Mouse (Mus musculus): ENCODE results near the gene Rcc2. TPM values are rescaled to one million over a fixed set of nuclear protein-coding genes. Genes with fewer than 3 reads are reported as not detected.
A peak's percentile ranks its signal among the peaks of the same experiment; 100 is the strongest.

Gene Rcc2
- total RNA-seq, 2 experiments from 2014 or later = 43.3 to 44.1 TPM

GRCm38 (mm10) chr4:140708297-140708927, 8.1 kb downstream of the Rcc2 start:
- no peak for DNase-seq (ENCODE audit: low spot score in 2 of 2)

- DNase-seq (ENCODE audit: low spot score in 2 of 2) = no peak
These were observed 8.8 kb downstream of the Rcc2 start for GRCm38 (mm10) chr4:140709111-140709510.

DNA sequence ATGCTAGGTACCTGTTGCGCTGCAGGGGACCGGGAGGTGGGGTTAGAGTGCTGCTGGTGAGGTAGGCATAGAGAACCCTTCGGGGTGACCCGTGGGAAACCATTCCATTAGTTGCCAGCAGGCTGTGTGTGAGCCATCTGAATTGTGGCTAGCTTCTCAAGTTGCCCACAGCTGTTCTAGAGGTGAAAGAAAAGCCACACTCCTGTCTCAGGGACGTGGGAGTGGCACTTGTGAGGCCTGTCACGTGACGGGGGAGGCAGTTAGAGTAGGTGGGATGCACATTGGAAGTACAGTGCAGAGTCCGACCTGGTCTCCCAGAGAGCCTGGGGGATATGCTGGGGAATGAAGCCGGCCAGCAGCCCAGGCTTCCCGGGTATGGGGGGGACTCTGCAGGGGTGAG, 9.3 kb downstream of the Rcc2 start:
- no peak for DNase-seq (ENCODE audit: low spot score in 2 of 2)

DNA sequence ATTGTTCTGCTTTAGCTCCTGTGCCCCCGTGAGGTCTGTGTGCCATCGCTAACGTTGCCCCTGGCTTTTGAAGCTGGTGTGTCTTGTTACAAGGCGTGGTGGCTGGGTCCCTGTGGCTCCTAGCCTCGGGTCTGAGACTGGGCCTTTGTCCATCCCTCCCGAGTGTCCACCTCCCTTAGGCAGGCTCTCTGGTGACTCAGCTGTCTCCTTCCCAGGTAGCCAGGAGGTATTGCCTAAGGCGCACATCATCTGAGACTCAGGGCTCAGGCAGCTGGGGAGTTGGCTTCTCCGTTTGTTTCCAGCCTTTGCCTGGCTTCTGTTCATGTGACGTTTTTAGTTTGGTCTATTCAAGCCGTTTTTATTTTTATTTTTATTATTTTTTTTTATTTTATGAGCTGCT, 10.4 kb downstream of the Rcc2 start:
- no peak for DNase-seq (ENCODE audit: low spot score in 2 of 2)

- DNase-seq (ENCODE audit: low spot score in 2 of 2) = no peak
These were observed 11.0 kb downstream of the Rcc2 start for GRCm38 (mm10) chr4:140711360-140711759.

DNA sequence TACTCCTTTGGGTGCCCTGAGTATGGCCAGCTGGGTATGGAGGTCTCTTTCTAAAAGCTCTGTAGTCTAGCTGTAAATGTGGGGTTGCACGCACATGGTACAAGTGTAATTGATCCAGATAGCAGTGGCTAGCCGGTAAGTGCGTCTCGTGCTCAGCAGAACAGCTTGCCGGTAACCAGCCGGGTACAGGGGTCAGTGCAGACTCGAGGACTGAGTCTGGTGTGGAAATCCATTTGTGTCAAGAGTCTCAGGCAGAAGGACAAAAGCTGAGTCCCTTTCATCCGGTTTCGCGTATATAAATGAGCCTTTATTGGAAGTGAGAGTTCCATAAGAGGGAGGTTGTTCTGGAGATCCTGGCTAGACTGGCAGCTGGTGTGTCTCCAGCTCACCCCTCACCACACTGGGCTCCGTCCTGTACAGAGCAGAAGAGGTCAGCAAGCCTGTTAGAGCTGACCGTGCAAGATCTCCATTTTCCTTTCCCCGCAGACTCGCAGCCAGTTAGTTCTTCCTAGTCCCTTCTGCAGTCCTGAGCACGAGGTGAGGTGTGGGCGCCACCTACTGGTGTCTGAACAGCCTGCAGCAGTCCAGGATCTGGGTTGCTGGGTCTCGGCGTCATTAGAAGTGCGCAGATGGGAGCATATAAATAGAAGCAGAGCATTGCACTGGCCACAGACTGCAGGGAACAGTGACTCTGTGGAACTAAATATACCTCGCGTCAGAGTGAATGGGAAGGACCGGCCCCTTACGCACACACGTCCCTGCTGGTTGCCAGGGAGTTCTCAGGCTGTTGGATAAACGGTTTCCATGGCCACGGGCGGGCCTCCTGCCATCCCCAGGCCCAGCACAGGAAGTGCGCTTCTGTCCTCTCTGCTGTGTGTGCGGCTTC, 13.4 kb downstream of the Rcc2 start:
- DNase-seq (ENCODE audit: low spot score in 2 of 2) = peak; percentile 90 to 91

DNA sequence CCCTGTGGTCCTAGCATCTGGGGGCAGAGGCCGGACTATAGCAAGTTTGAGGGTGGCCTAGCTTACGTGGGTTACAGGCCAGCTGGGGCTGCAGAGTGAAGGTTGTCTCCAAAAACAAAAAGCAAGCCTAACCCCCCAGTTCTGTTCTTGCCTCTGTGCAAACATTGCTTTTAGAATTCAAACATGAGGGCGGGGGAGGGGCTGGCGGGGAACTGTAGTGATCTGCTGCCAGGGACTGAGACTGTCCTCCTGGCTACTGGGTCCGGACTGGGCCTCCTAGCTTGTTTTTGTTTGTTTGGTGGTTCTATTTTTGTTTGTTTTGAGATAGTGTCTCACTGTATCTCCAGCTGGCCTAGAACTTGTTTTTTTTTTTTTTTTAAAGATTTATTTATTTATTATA, 14.2 kb downstream of the Rcc2 start:
- DNase-seq (ENCODE audit: low spot score in 2 of 2) = no peak

DNA sequence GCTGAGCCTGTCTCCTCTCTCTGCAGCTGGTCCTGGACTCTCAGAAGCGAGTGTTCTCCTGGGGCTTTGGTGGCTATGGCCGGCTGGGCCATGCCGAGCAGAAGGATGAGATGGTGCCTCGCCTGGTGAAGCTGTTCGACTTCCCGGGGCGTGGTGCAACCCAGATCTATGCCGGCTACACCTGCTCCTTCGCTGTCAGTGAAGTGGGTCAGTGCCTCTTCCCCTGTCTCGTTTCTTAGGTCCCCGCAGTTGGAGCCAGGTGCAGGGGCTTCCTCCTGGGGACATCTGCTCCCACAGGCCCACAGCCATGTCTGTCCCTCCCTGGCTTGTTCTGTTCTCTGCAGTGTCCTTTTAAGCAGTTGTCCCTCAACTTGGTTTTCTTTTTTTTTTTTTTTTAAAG, 16.7 kb downstream of the Rcc2 start:
- no peak for DNase-seq (ENCODE audit: low spot score in 2 of 2)

GRCm38 (mm10) chr4:140718436-140718835, 18.1 kb downstream of the Rcc2 start:
- no peak for DNase-seq (ENCODE audit: low spot score in 2 of 2)

DNA sequence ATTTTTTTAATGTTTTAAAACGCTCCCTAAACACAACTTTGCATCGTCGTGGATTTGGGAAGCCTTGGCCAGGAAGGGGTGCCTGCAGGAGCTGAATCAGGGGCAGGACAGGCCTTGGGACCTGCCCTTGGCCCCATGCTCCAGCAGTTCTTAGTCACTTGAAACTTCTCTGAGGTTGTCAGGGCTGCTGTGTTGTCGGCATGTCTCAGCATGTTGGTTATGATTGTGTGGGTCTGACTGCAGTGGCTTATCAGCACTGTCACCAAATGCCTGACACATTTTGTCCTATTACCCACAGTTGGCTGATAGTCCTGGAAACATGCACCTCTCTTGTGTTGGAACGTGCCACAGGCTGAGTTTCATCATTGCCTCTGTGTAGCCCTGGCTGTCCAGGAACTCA, 19.8 kb downstream of the Rcc2 start:
- no peak for DNase-seq (ENCODE audit: low spot score in 2 of 2)

DNA sequence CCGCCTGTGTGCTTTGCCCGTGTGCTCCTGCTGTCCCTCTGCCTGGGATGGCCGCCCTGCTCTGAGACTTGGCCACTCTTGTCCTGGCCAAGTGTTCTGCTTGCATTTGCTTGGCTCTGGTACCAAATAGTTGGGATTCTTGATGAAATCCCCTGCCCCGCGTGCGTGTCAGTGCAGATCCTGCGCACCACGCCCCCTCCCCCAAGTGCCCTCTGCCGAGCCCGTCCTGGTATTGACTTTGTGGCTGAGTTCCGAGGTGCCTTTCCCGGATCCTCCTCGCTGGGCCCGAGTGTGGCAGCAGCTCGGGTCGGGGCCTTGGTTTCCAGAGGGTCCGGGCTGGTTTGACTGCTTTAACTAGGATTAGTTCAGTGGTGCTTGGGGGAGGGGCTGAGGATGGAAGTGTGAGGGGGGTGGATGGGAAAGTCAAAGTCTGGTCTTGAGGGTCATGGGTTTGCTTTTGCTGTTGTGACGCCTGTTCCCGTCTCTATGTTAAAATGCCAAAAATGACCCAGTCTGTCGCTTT, 21.7 kb downstream of the Rcc2 start:
- DNase-seq (ENCODE audit: low spot score in 2 of 2) = no peak

DNA sequence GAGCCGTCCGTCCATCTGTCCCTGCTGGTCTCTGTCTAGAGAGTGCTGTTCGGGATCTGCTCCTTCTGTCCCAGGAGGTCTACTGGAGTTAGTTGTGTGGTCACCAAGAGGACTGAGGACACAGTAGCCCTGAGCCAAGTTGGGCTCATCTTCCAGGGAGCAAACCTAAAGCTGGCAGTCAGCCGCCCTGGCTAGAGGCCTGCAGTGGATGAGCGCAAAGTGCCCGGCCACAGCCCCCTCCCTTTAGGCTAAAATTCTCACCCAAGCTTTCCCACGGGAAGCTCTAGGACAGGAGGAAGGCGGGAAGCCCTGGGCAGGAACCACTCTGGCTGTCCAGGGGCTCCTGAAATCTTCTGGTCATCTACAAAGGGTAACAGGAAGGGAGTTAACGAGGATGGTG, 22.4 kb downstream of the Rcc2 start:
- DNase-seq (ENCODE audit: low spot score in 2 of 2) = no peak

DNA sequence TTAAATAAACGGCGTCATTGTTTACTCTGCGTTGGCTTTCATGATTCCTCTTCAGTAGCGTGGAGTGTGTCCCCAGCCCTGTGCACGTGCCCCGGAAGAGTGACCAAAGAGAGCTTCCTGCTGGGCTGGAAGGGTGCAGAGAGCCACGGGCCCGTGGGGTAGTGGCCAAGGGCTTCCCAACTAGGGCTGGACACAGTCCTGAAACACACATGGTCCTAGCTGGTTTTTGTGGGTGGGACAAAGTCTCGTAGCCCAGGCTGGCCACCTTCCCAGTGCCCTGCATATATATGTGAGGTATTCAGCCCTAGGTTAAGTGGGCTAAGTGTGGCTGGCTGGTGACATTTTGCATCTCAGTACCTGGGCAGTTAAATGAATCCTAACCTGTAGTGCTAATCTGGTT, 22.9 kb downstream of the Rcc2 start:
- no peak for DNase-seq (ENCODE audit: low spot score in 2 of 2)

DNA sequence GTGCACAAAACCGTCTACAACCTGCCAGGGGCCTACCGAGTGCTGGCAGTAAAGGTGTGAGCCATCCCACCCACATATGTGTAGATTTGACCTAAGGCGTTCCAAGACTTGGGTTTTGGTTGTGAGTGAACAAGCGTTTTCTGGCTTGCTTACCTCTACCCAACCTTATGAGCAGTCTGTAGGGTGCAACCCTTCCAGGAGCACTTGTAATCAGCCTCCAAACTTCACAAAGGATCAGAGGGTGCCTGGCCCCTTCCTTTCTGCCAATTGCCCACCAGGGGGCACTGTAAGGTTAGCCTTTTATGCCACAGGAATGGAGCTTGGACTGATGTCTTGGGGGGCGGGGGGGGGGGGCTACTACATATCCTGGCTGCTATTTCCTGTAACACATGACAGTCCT, 23.5 kb downstream of the Rcc2 start:
- no peak for DNase-seq (ENCODE audit: low spot score in 2 of 2)

- no peak for DNase-seq (ENCODE audit: low spot score in 2 of 2)
These were observed 24.4 kb downstream of the Rcc2 start for GRCm38 (mm10) chr4:140724739-140725138.

DNA sequence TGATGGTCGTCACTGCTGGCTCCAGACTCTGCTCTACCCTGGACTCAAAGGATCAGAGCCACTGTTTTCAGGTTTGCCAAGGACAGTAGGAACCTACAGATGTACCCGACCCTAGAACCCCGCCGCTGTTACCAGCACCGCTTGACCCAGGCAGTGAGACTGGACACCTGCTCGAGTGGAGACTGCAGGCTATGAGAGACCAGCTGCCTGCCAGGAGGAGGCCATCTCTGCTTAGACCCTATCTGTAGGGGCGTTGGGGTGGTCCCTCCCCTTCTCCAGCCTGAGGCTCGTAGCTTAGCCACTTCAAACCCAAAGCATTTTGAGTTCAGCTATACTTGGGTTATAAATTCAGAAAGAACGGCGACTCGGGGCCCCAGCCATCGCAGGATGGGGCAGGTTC, 26.6 kb downstream of the Rcc2 start:
- no peak for DNase-seq (ENCODE audit: low spot score in 2 of 2)

DNA sequence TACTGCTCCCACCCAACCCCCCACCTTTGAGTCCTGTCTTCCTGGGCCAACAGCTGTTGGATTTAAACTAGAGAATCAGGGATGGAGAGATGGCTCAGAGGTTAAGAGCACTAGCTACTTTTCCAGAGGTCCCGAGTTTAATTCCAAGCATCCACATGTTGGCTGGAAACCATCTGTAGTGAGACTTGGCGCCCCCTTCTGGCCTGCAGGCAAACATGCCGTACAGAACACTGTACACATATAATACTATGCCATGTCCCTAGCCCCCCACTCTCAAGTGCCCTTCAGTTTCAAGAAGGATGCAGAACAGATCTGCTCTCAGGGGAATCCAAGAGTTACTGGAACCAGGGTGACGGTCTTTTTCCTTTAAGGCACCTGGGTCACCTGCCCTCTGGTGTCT, 31.3 kb downstream of the Rcc2 start:
- no peak for DNase-seq (ENCODE audit: low spot score in 2 of 2)

DNA sequence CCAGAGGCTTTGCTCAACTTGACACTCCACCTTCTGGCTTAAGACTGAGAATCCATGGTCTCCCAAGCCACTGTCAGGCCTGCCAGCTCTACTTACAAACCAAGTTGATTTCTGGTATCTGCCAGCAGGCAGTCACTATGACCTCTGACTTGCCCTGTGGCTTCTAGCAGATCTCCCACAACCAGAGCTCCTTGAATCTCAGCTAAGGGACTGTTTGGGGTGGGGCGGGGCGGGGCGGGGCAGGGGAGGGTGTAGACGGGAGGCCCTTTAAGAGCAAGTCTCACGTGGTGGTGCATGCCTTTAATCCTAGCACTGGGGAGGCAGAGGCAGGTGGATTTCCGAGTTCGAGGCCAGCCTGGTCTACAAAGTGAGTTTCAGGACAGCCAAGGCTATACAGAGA, 32.5 kb downstream of the Rcc2 start:
- no peak for DNase-seq (ENCODE audit: low spot score in 2 of 2)

- DNase-seq (ENCODE audit: low spot score in 2 of 2) = no peak
These were observed 40.3 kb downstream of the Rcc2 start for GRCm38 (mm10) chr4:140740655-140741054.

DNA sequence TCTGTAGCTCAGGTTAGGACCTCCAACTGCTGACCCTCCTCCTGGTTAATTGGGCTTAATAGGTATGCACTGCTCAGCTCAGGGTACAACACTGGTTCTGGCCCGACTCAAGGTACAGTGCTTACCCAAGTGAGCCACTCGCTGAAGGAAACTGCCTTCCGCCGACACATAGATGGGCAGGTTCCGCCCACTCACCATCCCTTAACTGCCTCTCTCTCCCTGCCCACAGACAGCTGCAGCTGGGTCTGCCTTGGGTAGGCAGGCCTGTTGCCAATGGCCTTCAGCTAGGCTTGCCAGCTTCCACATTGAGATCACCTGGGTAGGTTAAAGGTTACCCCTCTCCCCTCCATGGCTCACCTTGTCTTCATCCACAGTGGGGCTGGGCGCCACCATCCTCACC, 41.1 kb downstream of the Rcc2 start:
- DNase-seq (ENCODE audit: low spot score in 2 of 2) = no peak

GRCm38 (mm10) chr4:140742543-140742942, 42.2 kb downstream of the Rcc2 start, which contains the start of gene Padi6:
TSS of gene Padi6 (minus strand) at chr4:140742643.
- no peak for DNase-seq (ENCODE audit: low spot score in 2 of 2)

- no peak for DNase-seq (ENCODE audit: low spot score in 2 of 2)
These were observed 42.7 kb downstream of the Rcc2 start for GRCm38 (mm10) chr4:140743086-140743485.

All from gastrocnemius, postnatal 4 days (tissue).